Comparison of ENCODE assay signal across 8 mouse cellular contexts in genomic region chr17:46636831-46637523, GRCm38 (mm10). TPM values are rescaled to one million over a fixed set of nuclear protein-coding genes. Genes with fewer than 3 reads are reported as not detected.
DNase-seq lines count a peak whose midpoint lies in the region; ATAC-seq lines count a peak whose summit lies in the region.

No protein-coding gene starts in this region.

- H3K27me3 ChIP-seq in hindbrain, embryonic 13.5 days, result no peaks in the 10 kb centered on the region

- peak; percentile 27; the same call in 1 of the 2 replicates for ATAC-seq in cerebellum, adult (ENCODE audit: insufficient number of reproducible peaks, low FRiP score, low TSS enrichment)
- peak; percentile 22; the same call in 1 of the 2 replicates for ATAC-seq in hindbrain, embryonic 13.5 days (ENCODE audit: low FRiP score)

- H3K36me3 ChIP-seq in hindbrain, embryonic 13.5 days, result peaks cover 80% of the 10 kb centered on the region

- H3K4me1 ChIP-seq in hindbrain, embryonic 13.5 days (replicated peaks), result peaks cover 8% of the 10 kb centered on the region; the same call in 1 of the 2 replicates

- no peak overlapping the region for H3K4me3 ChIP-seq in hindbrain, embryonic 13.5 days

- 17% methylated on average over 15 of the region's 15 CpGs for WGBS in hindbrain, embryonic 13.5 days

- H3K9ac ChIP-seq in hindbrain, embryonic 13.5 days, result 0 out of 2 replicates have a peak overlapping the region, but pooled peaks have one; percentile 46

- H3K27ac ChIP-seq in hindbrain, embryonic 13.5 days, result peak overlapping the region; percentile 35; the same call in 1 of the 2 replicates

- peak; percentile 73 for DNase-seq in ovary, postnatal 14 days (ENCODE audit: low spot score)
- no peak for DNase-seq in ovary, adult 18-20 months (ENCODE audit: low spot score)
- peak; percentile 74 for DNase-seq in forelimb bud, embryonic 11.5 days (ENCODE audit: low read depth, low spot score)
- peak; percentile 80 to 84 for DNase-seq in layer of hippocampus, postnatal 10 days (ENCODE audit: low spot score in 2 of 2)
- peak; percentile 76 for DNase-seq in lung, postnatal 25 days (ENCODE audit: low spot score)
- DNase-seq in right cerebral cortex, postnatal 4 days, result peak; percentile 64

- H3K9me3 ChIP-seq in hindbrain, embryonic 13.5 days, result no peaks in the 10 kb centered on the region

- H3K4me2 ChIP-seq in hindbrain, embryonic 13.5 days, result peak overlapping the region; percentile 25; the same call in 1 of the 2 replicates

RNA-seq across cellular contexts. Expression of gene Ptk7, which starts 7.7 kb away (rescaled TPM):
- 39.9 and 40.7 TPM in 2 replicates for polyA plus RNA-seq in hindbrain, embryonic 13.5 days (2015; fragmentation: Nextera tagmentation; extraction: Ambion mirVana)
- total RNA-seq in layer of hippocampus, postnatal 10 days (2021), result 10 to 100 TPM; 16.4 to 18.9 TPM

RNA-seq across cellular contexts. Expression of gene Klc4, which starts 8.8 kb away (rescaled TPM):
- polyA plus RNA-seq in hindbrain, embryonic 13.5 days (2015; fragmentation: Nextera tagmentation; extraction: Ambion mirVana), result 45.1 and 45.9 TPM in 2 replicates
- 10 to 100 TPM; 13.4 to 14.0 TPM for total RNA-seq in layer of hippocampus, postnatal 10 days (2021)

RNA-seq across cellular contexts. Expression of gene Mrpl2, which starts 9.1 kb away (rescaled TPM):
- polyA plus RNA-seq in hindbrain, embryonic 13.5 days (2015; fragmentation: Nextera tagmentation; extraction: Ambion mirVana), result 73.5 and 75.6 TPM in 2 replicates
- 10 to 100 TPM; 52.4 to 54.0 TPM for total RNA-seq in layer of hippocampus, postnatal 10 days (2021)

RNA-seq across cellular contexts. Expression of gene Cul7, which starts 13.2 kb away (rescaled TPM):
- 40.0 and 41.2 TPM in 2 replicates for polyA plus RNA-seq in hindbrain, embryonic 13.5 days (2015; fragmentation: Nextera tagmentation; extraction: Ambion mirVana)
- 10 to 100 TPM; 33.6 to 35.0 TPM for total RNA-seq in layer of hippocampus, postnatal 10 days (2021)

RNA-seq across cellular contexts. Expression of gene Rrp36, which starts 37.2 kb away (rescaled TPM):
- polyA plus RNA-seq in hindbrain, embryonic 13.5 days (2015; fragmentation: Nextera tagmentation; extraction: Ambion mirVana), result 52.3 and 56.2 TPM in 2 replicates
- total RNA-seq in layer of hippocampus, postnatal 10 days (2021), result 10 to 100 TPM; 18.0 to 20.7 TPM
